Mouse (Mus musculus): ENCODE results near the gene Bicral.
"Not testable (repeated sequence)": the region's sequence is repeated elsewhere in the genome, so short reads cannot be mapped to it uniquely, and the experiment has no call there.

Bicral gene

DNA sequence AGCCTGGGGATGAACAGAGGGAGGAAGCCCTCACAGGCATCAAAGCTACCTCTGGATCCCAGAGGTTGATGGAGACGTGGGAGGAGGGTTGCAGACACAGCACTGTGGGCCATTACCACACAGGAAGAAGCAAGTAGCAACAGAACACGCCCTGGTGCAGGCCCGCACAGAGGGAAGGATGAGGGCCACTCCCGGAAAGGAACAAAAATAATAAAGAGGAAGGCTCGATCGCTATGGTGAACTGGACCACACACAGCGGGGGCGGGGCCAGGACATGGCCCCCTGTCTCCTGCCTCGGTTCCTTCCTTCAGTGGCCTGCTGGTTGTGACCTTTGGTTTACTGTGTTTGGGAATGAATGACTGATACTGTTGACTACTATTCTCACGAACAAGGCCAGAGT, 58.6 kb downstream of the Bicral start:
- no peak for DNase-seq (ENCODE audit: low read depth, low spot score)

DNA sequence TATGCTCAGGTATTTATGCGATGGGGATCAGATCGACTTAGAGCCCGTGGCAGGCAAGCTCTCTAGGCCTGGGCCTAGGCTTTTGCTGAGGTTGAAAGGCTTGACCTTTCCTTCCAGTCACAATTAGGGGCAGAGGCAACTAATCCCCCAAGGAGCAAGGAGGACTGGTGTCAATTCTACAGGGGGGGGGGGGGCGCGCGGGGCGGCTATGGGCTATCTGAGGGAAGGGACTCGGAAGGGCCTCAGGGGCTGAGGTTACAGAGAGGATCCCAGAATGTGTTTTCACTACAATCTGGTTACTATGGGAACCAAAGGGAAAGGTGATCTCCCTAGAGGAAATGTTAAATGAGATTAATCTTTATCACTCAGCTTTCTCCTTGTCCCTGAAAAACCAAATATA, 60.9 kb downstream of the Bicral start:
- DNase-seq (ENCODE audit: low read depth, low spot score), result no peak

DNA sequence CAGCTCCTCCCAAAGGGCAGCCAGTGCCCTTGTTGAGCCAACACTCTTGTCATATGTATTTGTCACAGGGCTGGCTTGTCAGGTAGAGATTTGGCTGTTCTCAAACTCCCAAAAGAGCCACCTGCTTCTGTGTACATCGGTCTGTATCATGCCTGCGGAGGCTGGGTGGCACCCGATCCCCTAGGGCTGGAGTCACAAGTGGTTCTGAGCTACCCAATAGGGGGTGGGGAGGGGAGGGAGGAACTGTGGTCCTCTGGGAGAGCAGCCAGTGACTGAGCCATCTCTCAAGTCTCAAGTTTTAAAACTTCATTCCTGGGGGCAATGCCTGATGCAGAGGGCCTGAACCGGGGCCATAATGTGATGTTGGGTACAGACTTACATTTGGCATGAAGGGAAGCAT, 61.5 kb downstream of the Bicral start:
- DNase-seq (ENCODE audit: low read depth, low spot score), result no peak

DNA sequence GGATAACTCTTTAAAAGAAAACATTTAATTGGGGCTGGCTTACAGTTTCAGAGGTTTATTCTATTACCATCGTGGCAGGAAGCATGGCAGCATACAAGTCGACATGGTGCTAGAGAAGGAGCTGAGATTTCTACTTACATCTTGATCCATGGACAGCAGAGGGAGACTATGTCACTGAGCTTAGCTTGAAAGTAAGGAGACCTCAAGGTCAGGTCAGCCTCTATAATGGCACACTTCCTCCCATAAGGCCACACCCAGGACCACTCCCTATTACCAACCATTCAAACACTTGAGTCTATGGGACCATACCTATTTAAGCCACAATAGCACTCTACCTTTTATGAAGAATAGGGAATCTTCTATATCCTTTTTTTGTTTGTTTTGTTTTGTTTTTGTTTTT, 65.3 kb downstream of the Bicral start:
- no peak for DNase-seq (ENCODE audit: low read depth, low spot score)

DNA sequence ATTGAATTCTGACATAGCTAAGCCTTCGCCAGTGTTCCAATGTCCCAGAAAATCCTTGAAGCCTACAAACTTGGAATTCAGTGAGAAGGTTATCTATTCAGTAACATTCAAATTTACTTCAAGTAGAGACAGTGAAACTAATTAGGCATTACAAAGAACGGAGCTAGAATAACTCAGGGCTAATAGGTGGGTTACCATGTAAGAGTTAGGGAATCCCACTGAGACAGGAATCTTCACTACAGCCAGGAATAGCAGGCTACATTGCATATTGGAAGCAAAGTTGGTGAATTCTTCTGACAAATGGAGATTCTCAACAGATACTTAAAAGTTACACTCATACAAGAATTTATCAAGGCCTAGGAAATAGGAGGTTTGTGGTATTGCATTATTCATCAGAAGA, 70.3 kb downstream of the Bicral start:
- not testable (repeated sequence) for DNase-seq (ENCODE audit: low read depth, low spot score)

DNA sequence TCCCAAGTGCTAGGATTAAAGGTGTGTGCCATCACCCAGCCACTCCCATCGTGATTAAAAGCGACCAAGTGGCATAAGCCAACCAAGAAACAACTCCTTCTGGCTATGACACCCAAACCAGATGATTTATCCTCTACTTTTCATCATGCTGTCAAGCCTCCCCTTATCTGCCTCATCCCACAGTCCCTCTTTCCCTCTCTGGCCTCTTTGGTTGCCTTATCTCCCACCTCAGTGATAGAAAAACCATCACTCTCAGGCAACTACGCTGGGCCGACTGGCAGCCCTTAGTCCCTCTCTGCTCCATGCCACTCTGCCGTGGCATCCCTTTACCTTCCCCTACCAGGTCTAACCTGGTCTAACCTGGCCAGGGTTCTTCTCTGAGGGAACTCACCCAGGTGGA, 71.3 kb downstream of the Bicral start:
- no peak for DNase-seq (ENCODE audit: low read depth, low spot score)

DNA sequence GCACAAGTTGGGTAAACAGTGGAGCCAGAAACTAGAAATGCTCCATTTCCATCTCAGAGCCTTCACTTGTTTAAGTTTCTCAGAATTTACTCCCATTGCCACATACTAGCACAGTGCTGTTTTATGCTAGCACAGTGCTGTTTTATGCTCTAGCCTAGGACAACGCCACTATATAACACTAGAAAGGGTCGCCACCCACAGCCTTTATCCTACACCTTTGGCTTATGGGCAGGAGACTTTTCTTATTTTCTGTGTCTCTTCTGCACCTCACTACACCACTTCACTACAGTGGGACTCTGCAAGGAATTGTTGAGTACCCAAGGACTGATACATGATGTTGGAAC, 75.1 kb downstream of the Bicral start:
- DNase-seq (ENCODE audit: low read depth, low spot score), result no peak

DNA sequence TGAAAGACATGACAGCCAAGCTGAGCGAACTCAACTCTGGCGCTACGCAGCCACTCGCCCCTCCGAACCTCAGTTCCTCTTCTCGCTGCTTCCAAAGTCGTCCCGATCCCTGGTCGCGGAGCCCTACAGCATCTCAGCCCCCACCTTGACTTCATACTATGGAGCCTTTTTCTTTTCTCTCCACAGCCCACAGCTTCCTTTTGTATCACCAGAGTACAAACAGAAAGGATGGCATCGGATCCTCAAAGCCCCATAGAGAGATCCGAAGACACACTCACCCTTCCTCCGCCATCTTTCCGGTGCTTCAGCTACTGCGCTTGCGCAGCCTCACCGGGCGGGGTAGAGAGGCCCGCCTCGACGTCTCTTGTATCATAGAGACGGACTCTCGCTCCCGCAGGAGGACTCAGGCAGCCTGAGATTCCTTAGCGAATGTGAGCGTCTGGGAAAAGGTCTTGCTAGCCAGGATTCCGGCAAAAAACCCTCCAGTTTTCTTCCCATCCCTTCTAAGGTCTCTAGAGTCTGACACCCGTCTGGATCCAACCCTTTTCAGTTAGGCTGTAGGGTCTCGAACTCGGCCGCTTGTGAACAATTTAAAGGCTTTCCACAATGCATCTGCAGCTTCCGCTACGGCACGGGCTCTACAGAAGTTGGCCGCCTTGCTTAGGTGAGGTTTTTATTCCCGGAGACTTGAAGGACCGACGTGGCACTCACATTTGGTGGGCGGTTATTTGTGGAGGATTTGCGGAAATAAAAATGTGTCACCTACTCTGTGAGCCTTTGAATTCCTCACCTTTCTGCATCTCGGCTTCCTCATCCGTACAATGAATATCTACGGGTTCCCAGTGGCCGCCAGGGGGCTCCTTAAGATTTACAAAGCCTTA, 75.7 kb downstream of the Bicral start, which contains the start of gene Rpl7l1:
Rpl7l1 (minus strand) TSS at position 332 of the 881 bp plus-strand sequence.
- peak; percentile 94 for DNase-seq (ENCODE audit: low read depth, low spot score)

DNA sequence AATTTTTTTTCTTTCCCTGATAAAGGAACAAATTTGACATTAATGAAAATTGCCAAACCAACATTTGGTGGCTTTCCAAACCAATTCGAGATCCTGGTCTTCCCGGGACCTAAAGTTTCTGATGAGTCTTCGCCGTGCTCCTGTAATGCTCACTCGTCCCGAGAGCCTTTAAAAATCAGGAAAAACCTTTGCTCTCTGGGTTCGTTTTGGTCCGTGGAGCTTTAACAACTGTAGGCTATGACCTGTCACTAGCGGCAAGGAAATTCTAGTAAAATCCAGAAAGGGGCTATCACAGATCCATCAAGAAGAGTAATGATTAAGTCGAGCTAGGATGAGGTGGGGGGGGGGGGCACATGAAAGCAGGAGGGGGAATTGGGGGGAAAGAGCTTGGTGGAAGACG, 76.4 kb downstream of the Bicral start:
- DNase-seq (ENCODE audit: low read depth, low spot score), result no peak

DNA sequence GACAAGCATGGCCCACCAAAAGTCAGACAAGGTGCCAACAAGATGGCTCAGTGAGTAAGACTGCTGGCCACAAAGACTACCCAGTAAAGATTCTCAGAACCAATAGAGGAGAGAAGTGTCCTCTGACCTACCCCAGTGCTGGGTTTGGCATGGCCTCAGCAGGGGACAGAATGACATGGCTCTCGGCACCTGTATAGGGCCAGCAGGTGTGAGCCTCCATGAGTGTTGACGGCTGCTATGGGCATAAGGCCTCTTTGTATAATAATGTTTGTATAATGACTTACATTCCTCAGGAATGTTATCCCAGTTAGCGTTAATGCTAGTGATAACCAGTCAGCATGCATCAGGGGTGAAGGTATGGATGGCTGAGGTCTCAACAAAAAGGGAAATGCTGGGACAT, 82.2 kb downstream of the Bicral start:
- no peak for DNase-seq (ENCODE audit: low read depth, low spot score)

DNA sequence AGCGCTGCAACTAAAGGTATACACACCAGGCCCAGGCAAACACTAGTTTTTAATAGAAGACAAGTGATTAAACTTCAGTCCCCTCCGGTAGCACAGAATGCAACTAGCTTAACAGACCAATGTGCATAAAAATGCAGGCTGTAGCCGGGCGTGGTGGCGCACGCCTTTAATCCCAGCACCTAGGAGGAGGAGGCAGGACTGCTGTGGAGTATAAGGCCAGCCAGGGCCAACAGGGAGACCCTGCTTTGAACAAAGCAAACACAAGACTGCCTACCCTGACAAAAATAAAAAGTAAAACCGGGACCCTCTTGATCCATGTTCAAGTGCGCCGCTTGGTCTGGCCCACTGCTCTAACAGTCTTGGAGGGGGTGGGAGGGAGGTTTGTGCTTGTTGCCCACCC, 83.2 kb downstream of the Bicral start:
- DNase-seq (ENCODE audit: low read depth, low spot score), result no peak

DNA sequence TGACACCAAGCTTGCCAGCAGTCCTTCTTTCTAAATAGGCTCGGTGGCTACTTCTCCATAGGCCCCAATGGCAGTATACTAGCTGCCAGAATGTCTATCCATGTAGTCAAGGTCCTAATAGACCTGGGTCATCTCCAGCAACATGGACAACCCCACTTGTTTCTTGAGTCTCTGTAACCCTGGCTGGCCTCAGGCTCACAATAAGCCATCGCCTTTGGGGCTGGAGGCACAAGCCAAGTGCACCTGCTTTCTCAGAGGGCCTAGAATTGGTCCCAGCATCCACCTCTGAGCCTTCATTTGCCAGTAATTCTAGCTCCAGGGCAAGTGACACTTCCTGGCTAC, 84.2 kb downstream of the Bicral start:
- DNase-seq (ENCODE audit: low read depth, low spot score), result no peak

DNA sequence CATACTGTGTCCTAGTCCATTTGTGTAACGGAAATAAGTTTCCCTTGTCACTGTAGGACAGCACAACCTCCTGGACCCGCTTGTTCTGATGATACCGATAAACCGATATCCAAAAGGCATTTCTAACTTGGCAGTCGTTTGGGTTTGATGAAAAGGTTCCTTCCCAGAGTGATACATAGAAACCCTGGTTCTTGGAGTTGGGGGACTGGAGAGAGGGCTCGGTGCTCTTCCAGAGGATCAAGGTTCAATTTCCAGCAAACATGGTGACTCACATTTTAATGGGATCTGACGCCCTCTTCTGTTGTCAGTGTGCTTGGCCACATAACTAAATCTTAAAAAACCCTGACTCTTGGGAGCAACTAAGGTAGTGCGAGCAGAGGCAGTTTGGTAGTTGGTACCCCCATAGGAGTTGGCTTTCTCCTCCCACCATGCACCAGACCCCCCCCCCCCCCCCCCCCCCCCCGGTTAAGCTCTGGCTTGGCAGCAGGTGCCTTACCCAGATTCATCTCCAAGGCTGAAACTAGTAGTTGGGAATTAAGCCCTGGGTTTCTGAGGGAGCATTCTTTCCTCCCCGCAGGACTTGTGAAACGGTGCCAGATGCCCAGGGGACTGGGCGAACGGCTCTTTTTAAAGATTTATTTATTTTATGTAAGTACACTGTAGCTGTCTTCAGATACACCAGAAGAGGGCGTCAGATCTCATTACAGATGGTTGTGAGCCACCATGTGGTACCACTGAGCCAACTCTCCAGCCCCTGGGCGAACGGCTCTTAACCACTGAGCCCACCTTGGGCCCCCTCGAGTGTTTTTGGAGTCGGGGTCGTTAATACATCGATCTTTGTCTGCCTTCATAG, 84.8 kb downstream of the Bicral start:
- DNase-seq (ENCODE audit: low read depth, low spot score), result no peak

DNA sequence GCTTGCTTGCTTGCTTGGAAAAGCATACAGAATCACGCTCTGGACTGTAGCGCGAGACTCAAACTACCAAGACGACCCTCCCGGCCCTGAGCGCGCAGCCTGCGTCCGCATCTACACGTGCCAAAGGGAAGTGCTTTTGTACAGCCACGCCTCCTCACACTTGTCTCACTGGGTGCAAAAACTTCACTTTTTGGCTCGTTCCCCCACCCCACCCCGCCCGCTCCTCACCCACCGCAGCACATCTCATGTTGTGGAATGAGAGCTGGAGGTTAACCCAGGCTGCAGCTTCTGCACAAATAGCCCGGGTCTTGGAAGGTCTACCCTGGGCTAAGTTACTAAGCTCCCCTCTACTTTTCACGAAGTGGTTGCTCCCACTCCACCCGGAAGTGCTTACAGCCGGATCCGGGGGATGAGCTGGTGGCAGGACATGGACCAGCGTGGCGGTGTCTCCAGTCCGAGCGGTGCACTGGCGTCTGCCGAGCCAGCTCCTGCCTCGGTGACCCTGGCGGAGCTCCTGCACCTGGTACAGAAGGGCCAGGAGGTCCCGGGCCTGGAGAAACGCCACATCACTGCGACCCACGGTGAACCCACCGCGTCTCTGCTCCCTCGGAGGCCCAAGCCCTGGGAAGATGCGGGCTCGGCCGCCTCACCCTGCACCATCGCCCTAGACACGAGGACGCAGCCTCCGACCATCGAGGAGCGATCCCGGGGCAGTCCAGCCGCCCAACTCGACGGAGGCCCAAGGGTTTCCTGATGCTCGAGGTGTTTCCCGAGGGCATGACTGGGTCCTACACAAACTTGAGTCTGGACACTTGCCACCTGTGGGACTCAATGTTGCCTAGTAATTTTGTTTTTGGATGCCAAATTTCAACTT, 85.6 kb downstream of the Bicral start, which contains the start of gene 2310039H08Rik:
2310039H08Rik (plus strand) TSS at position 232 of the 874 bp plus-strand sequence.
- peak; percentile 85 for DNase-seq (ENCODE audit: low read depth, low spot score)

DNA sequence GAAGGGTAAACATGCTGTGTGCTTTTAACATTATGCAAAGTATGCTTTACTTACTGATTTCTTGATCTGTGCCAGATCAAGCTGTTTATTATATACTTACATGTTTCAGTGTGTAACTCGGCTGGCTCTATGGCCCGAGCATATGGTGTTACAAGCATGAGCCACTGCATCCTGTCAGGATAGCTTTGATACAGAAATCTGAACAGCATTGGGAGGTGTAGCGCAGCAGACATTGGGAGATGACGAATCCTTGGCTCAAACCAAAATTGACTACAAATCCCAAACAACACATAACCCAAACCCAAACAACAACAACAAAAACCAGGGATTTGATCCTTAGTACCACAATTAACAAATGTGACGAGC, 86.3 kb downstream of the Bicral start:
- no peak for DNase-seq (ENCODE audit: low read depth, low spot score)

DNA sequence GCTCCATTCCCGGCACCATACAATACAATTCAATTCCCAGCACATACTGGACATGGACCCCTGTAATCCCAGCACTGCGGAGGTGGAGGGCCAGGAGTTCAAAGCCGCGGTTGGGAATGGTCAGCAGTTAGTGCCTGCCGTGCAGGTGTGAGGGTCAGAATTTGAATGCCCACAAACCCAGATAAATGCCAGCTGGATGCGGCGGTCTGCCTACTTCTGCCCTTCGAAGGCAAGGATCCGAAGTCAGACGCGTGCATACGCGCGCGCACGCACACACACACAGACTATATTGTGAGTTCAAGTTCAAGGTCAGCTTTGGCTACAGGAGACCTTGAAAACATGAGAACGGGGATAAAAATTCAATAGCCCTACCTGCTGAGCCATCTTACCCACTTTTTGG, 86.7 kb downstream of the Bicral start:
- no peak for DNase-seq (ENCODE audit: low read depth, low spot score)

DNA sequence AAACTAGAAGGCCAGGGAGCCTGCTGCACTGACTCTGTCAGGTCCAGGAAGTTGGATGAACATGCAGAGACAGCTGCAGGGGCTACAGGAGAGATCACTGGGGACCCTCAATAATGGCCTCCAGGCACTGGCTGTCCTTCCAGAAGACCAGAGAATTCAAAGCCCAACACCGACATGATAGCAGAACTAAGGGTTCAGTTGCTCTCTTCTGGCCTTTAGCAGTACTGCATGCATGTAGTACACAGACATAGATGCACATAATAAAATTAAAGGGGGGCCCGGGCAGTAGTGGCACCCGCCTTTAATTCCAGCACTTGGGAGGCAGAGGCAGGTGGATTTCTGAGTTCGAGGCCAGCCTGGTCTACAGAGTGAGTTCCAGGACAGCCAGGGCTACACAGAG, 87.3 kb downstream of the Bicral start:
- DNase-seq (ENCODE audit: low read depth, low spot score), result no peak

DNA sequence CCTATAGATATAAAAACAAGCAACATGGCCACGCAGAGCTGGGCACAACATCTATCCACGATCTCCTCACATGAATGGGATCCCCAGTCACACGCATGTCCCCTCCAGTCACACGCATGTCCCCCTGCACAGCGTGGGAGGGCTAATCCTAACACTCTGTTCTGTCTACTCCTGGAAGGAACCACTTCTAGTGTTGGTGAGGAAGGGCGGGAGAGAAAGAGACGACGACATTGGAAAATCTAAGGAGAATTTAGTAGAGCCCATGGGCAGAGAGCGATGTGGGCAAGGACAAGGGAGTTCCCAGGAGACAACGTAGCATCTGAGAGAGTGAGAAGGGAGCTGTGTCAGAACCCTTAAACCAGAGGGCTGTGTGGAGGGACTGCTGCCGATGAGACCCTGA, 87.7 kb downstream of the Bicral start:
- DNase-seq (ENCODE audit: low read depth, low spot score), result no peak

DNA sequence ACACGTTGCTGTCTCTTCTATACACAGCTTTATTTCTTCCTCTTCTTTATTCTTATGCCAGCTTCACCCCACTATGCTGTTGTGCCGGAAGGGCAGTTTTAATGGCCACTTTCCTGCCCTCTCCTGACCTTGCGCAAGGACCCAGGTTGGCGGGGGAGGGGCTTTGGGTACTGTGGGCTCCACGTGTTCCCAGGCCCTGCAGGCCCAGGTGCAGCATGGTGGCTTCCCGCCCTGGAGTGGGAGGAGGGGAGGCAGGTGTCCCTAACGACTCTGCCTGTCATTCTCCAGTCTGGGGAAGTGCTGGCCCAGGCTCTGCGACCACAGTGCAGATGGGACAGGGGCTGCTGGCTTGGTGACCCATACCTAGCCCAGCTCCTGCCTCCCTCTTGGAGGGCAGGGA, 90.4 kb downstream of the Bicral start:
- DNase-seq (ENCODE audit: low read depth, low spot score), result no peak

DNA sequence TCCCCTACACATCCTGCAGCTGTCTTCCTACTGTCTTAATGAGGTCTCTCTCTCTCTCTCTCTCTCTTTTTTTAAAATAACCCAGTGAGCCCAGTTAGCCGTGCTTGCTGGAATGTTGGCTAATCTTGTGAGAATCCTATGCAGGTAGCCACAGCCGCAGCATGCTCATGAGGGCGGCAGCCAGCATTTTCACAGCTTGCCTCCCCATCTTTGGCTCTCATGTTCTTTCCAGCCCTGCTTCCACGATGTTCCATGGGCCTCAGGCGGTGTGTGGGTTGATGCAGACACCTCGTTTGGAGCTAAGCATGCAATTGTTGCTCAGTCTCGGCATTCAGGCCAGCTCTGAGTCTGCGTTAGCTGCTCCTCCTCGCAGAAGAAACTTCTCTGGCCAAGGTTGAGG, 93.4 kb downstream of the Bicral start:
- not testable (repeated sequence) for DNase-seq (ENCODE audit: low read depth, low spot score)

DNA sequence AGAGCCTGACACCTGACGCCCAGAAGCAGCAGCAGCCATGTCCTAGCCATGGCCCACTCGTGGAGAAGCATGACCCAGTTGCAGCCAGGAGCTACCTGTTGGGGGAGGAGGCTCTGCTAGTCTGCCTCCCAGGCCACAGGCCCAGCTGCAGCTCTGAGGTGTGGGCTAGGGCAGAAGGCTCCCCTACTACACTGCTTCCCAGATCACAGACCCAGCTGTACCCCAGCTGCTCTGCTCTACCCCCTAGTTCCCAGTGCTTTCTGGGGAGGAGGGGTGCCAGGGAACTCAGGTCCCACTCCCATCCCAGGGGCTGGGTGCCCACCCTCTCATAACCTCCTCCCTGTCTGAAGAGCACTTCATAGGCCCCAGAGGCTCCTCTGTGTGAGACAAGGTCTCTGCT, 94.7 kb downstream of the Bicral start, which contains the start of gene Ptcra:
Ptcra (minus strand) TSS at position 169 of the 400 bp plus-strand sequence.
- no peak for DNase-seq (ENCODE audit: low read depth, low spot score)

DNA sequence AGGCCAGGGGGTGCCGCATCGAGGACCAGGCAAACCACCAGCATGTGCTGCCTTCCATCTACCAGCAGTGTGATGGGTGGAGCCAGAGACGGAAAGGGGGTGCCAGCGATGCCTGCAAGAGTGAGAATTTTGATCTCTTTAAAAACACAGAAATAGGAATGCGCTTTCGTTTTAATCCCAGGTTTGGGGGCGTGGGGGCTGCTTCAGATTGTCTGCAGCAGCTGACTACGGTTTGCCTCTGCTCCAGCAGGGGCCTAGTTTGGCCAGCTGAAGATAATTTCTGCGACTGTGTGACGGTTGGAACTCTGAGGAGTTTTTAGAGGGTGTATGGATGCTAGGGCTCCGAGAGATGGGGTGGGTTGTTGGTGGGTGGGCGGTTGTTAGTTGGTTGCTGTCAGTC, 99.5 kb downstream of the Bicral start:
- no peak for DNase-seq (ENCODE audit: low read depth, low spot score)

All from forelimb bud, embryonic 11.5 days (tissue).